Mouse (Mus musculus): ENCODE data around the gene Htr2a.

The Htr2a gene

DNA sequence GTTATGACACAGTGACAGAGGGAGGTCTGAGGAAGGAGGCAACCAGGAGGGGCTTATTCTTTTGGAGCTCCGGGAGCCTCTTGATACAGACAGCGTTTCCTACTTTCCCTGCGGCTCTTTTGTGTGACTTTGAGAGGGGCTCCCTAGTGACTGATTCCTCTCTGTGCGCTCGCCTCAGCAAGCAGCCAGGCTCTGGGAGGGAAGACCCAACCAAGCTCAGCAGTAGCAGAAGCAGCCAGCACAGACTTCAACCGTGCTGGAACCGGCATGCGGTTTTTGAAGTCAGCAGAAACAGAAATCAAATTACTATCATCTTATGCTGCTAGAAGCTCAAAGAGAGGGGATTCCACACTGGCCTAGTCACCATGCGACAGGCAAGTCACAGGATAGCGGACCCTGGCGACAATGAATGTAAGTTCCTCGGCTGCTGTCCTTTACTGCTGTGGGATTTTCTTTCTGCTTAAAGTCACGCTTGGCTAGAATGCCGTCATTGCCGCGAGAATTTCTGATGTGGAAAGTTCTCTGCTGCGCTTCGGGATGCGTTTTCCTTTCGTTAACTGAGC lies at the start of gene Htr2a:
Gene Htr2a, plus strand, starts transcription at position 22 of the 563 bp plus-strand sequence.
- DNase-seq (ENCODE audit: extremely low read depth, low read depth, low spot score) = no peak

DNA sequence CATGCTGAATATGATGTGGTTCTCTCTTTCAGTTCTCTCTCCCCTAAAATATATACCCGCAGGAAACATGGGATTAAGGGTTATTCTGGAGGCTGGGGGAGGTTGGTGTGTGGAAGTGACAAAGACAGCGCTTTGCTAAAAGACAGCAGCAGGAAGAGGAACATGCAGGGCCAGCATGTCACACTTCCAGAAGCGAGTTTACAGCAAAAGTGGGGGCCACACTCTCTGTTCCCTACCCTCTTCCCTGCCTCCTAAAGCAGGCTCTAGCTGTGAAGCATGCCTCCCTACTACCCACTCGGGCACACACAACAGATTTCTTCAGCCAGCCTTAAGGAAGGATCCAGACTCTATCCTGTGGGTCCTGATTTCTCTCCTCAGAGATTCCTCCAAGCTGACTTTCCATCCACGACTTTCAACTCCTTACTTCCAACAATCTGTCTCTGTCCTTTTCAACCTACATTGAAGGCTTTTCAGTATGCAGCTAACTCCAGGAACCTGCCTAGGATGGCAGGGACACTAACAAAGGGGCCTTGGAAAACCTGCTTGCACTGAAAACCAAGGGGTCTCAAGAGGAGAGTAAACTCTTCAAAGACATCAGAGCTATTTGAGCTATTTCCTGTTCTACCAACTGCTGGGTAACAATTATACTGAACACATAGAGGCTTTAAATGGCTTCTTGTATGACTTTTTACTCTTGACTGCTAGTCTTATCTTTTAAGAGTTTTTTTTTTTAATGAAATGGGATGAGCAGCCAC lies 39.1 kb upstream of the Htr2a start:
- DNase-seq (ENCODE audit: extremely low read depth, low read depth, low spot score) = no peak

DNA sequence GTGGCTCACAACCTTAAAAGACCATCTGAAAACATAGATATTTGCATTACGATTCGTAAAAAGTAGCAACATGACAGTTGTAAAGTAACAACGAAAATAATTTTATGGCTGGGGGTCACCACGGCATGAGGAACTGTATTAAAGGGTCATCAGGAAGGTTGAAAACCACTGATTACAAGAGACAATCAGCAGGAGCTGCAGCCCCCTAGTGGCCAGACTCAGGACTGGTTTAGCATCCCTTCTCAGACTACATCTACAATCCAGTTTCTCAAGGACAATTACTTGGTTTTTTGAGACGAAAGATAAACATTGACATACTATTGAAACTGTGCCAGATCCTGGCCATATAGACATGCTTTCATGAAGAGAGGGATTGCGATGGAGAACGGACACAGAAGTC lies 38.1 kb upstream of the Htr2a start:
- no peak for DNase-seq (ENCODE audit: extremely low read depth, low read depth, low spot score)

- DNase-seq (ENCODE audit: extremely low read depth, low read depth, low spot score) = no peak
These were observed 37.4 kb upstream of the Htr2a start for GRCm38 (mm10) chr14:74603131-74603766.

DNA sequence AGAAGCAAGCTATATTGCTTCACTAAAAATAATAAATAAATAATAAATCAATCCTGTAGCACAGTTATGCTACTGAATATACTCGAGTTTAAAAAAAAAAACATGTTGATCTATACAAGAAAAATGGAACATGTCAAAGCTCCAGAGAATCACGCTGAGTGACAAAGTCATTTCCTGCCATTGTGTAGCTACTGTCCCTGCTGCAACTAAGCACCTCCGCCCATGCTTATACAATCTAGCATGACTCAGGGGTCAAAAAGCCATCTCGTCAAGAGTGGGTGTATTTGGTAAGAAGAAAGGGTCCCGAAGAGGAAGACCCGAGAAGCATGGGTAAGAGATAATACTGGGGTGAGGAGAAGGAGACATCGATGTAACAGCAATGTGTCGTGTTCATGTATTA lies 29.3 kb upstream of the Htr2a start:
- DNase-seq (ENCODE audit: extremely low read depth, low read depth, low spot score) = no peak

GRCm38 (mm10) chr14:74618858-74619257 lies 21.8 kb upstream of the Htr2a start:
- no peak for DNase-seq (ENCODE audit: extremely low read depth, low read depth, low spot score)

DNA sequence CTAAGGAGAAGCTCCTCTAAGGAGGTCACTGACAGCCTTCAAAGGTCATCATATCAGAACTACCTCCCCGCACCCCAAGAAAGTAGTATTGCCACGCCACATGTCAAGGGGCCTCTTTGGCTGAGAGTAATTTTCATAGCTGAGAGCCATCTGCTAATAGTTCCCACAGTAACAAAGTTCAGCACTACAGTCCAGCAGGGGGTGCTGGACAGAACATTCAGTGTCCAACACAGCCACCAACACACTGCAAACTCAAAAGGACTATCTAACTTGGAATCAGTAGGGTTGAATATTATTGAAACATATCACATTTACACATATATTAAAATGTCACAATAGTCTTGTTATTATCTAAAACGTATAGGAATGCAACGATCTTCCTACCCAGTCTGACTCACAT lies 2.6 kb upstream of the Htr2a start:
- DNase-seq (ENCODE audit: extremely low read depth, low read depth, low spot score) = no peak

- DNase-seq (ENCODE audit: extremely low read depth, low read depth, low spot score) = no peak
These were observed 1.1 kb downstream of the Htr2a start for GRCm38 (mm10) chr14:74641668-74642230.

DNA sequence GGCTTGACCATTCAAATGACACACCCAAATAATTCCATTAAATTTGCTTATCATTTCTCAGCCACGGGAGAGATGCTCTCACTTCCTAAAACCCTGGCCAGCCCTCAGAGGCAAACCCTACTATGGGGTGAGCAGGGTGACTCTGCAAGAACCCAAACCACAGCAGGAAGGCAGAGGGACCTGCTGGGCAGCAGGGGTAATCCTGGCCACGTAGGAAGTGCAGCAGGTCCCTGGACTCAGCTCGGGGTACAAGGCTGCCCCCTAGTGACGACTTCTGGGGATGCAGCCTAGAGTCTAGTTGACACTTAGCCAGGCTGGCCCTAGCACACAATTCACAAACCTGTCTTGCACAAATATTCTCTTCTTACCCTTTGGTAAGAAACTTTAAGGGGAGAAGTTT lies 2.7 kb downstream of the Htr2a start:
- DNase-seq (ENCODE audit: extremely low read depth, low read depth, low spot score) = no peak

- DNase-seq (ENCODE audit: extremely low read depth, low read depth, low spot score) = no peak
These were observed 5.6 kb downstream of the Htr2a start for GRCm38 (mm10) chr14:74646107-74646793.

DNA sequence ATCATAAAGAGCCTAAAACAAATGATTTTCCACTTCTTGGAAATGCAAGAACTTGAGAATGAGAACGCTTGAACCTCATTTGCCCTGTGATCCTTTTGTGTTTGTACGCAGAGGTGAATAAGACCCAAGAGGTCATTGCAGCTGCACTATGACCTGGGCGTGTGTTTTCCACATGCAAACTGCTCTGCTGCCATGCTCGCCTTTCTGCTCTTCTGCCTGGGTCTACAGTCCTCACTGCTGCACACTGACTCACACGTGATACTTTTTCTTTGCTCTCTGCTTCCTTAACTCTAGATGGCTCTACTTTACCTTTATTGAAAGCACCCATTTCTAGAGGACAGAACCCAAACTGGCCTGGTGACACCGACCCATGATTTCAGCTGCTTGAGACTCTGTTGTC lies 9.4 kb downstream of the Htr2a start:
- no peak for DNase-seq (ENCODE audit: extremely low read depth, low read depth, low spot score)

DNA sequence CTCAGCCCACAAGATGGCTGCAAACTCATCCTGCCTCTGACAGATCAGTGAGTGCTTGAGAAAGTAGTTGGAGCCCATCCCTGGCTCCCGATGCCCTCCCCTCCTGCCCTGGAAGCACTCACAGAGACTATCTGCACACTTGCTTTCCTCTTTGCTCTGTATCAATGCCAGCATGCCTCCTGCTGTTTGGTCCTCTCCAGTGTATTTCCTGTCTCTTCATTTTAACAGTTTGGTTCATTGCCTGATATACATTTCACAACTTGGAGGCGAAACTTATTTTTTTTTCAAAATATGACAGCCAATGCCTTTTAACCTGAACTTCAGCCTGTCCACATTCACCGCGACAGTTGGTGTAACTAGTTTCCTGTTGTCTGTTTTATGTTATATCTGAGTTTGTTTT lies 11.0 kb downstream of the Htr2a start:
- DNase-seq (ENCODE audit: extremely low read depth, low read depth, low spot score) = no peak

DNA sequence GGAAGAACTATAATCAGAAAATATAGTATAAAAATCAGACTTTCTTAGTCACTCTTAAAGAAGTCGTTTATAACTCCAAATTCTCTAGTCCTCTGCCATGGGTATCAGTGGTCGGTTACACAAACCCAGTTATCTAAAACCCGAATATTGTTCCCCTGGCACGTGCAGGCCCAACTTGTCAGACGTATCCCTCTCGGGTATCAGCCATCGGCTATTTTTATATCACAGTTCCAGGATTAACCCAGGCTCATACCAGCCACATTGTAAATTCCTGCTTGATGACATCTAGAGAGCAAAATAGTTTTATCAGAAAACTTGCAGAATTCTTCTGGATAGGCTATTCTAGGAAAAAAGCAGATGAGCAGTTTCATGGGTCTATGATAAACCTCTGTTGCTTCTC lies 16.6 kb downstream of the Htr2a start:
- no peak for DNase-seq (ENCODE audit: extremely low read depth, low read depth, low spot score)

GRCm38 (mm10) chr14:74659411-74659841 lies 18.8 kb downstream of the Htr2a start:
- no peak for DNase-seq (ENCODE audit: extremely low read depth, low read depth, low spot score)

DNA sequence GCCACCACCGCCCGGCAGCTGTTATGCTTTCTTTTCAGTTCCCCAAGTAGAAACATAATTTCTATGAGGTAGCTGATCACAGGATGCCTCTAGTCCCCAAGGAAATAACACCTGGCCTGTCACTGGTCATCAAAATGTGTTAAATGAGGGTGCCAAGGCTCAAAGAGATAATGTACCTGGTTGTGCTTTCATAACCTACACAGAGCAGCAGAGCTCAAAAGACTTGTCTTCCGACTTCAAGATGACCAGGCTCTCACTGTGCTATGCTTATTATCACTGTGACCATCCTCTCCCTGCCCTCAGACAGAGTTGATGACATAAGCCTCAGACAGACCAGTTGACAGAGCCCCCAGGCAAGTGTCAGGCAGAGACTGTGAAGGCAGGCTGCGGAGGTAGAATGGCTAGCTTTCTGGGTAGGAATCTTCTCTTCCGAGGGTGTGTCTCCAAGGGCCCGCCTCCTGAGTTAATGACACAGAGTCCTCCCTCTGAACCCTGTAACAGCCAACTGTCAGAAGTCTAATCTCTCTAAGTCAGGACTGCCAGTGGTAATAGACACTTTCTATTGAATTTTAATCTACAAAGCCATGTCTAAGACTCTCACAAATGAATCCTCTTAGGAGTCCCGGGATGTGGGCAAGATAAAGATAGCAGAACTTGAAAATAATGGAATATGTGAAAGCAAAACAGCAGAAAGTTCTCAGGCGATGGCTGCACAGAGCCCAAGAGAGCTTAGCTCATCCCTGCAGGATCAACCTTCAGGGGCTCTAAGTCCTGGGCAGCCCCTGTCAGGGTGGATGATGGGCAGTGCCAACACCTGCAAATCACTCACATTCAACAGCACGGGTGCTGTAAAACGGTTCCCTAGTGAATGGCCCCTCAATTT lies 31.7 kb downstream of the Htr2a start:
- DNase-seq (ENCODE audit: extremely low read depth, low read depth, low spot score) = no peak

DNA sequence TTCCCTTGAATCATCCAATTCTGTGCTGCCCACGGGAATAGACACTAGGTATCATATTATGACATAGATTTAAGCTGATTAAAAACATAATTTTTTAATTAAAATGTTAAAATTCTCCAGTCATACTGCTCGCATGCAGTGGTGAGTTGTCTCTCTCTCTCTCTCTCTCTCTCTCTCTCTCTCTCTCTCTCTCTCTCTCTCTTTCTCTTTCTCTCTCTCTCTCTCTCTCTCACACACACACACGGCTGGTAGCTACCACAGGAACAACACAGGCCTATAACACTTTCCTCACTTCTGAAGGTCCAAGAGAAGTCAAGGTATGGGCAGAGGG lies 32.3 kb downstream of the Htr2a start:
- no peak for DNase-seq (ENCODE audit: extremely low read depth, low read depth, low spot score)

DNA sequence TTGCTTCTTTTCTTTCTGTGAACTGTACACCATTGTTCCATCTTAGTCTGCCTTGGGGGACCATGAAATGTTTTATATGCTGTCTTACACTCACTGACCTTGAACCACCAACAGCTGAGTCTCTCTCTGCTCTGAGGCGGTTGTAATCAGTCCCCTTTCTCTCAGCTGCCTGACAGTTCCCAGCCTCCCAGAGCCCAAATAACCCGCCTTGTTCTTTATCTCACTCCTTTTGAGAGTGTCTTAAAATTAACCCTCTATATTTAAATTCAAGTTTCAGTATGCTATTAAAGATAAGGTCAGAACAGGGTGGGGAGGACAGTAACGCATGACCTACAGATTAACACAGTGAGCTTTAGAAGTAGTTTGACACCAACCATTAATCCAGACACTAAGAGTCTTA lies 32.9 kb downstream of the Htr2a start:
- no peak for DNase-seq (ENCODE audit: extremely low read depth, low read depth, low spot score)

DNA sequence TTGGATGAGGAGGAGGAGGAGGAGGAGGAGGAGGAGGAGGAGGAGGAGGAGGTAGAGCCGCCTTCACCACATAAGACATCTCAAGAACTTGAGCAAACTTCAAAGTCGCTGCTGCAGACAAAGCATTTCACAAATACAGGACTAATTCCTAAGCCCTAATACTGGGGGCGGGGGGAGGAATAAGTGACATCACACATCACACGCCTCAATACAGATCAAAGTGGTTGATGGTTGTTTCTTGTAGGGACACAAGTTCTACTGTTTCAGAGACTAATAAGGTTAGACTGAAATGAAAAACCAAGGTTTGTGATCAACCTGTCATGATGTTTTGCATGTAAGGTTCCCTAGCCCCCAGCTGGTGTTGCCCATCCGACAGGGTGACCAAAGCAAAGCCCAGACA lies 39.2 kb downstream of the Htr2a start:
- no peak for DNase-seq (ENCODE audit: extremely low read depth, low read depth, low spot score)

- no peak for DNase-seq (ENCODE audit: extremely low read depth, low read depth, low spot score)
These were observed 43.8 kb downstream of the Htr2a start for GRCm38 (mm10) chr14:74684298-74684978.

GRCm38 (mm10) chr14:74691963-74692362 lies 51.3 kb downstream of the Htr2a start:
- no peak for DNase-seq (ENCODE audit: extremely low read depth, low read depth, low spot score)

Data from fat pad, adult 2 months (tissue).